Mouse (Mus musculus) heart, adult 2 months (tissue): ENCODE measurements around the gene Gtf2f1.

Source experiments
- CTCF ChIP-seq: fragments of 200-600 bp; IDR thresholded peaks from 2 replicates; pipeline ENCODE4 v1.8.1; 2022; ENCODE audit warnings: antibody characterized with exemption, mild to moderate bottlenecking, moderate library complexity
- POLR2A ChIP-seq: fragments of 200-500 bp; IDR thresholded peaks from 2 replicates; pipeline ENCODE4 v1.6.1; 2011; ENCODE audit warnings: mild to moderate bottlenecking, low read depth, low read length, control low read depth; ENCODE audit not compliant: insufficient read depth

GRCm38 (mm10) chr17:57031661-57032420, 20.8 kb upstream of the Gtf2f1 start:
- TF ChIP-seq POLR2A (peak; percentile 95), CTCF (peak; percentile 24)
